Comparison of ENCODE assay signal across 28 mouse cellular contexts in genomic region chr17:25480152-25480551, GRCm38 (mm10). TPM values are rescaled to one million over a fixed set of nuclear protein-coding genes. Genes with fewer than 3 reads are reported as not detected.
DNase-seq lines count a peak whose midpoint lies in the region; ATAC-seq and TF ChIP-seq lines count a peak whose summit lies in the region.
"Had no signal": no experiment of that assay in that cellular context is flagged by ENCODE, and none has a peak within 500 bp of the region (broad histone marks: within the 10 kb centered on the region; RNA-seq: fewer than 3 reads in every experiment).

No protein-coding gene starts in this region.

- peak; percentile 89 for DNase-seq in heart, adult 11 months
- DNase-seq in heart, postnatal 25 days (ENCODE audit: low spot score) = no peak
- no peak for DNase-seq in heart, adult 18-20 months
- no peak for DNase-seq in heart, postnatal 14 days
- DNase-seq in heart, postnatal 0 days (ENCODE audit: low spot score) = no peak
- no peak for DNase-seq in heart, adult 8-10 months (ENCODE audit: low spot score)
- DNase-seq: adrenal gland, adult 8-10 months; adrenal gland, postnatal 14 days; adrenal gland, postnatal 36 days; B cell, adult 2 months; cerebellum, adult 11-12 months; cerebellum, adult 2 months; cerebellum, adult 9-10 months; cerebellum, postnatal 10 days; cerebellum, postnatal 25 days had no signal

- no peak for TF ChIP-seq EP300 in heart, postnatal 0 days (IDR thresholded peaks at IDR 0.05; ENCODE audit: low read depth)

- TF ChIP-seq CTCF in heart, postnatal 0 days (IDR thresholded peaks at IDR 0.05; ENCODE audit: low read depth) = no peak

- peaks cover 13% of the 10 kb centered on the region; the same call in 1 of the 2 replicates for H3K27me3 ChIP-seq in heart, embryonic 11.5 days (ENCODE audit: control insufficient read depth, insufficient read depth, low read length)
- peaks cover 67% of the 10 kb centered on the region for H3K27me3 ChIP-seq in heart, embryonic 13.5 days (replicated peaks)
- H3K27me3 ChIP-seq in heart, postnatal 0 days (ENCODE audit: control insufficient read depth, insufficient read depth, low read length) = peaks cover 15% of the 10 kb centered on the region

- peak overlapping the region; percentile 40 for H3K4me2 ChIP-seq in heart, embryonic 11.5 days
- H3K4me2 ChIP-seq in heart, embryonic 13.5 days = no peak overlapping the region
- no peak overlapping the region for H3K4me2 ChIP-seq in heart, postnatal 0 days (ENCODE audit: low read depth, low read length)
- H3K4me2 ChIP-seq: embryonic facial prominence, embryonic 12.5 days; forebrain, embryonic 13.5 days had no signal

- WGBS in heart, embryonic 11.5 days (ENCODE audit: insufficient replicate concordance) = 31% methylated on average over 8 of the region's 8 CpGs
- 29% methylated on average over 8 of the region's 8 CpGs for WGBS in heart, embryonic 13.5 days
- 23% methylated on average over 8 of the region's 8 CpGs for WGBS in heart, postnatal 0 days

- ATAC-seq in heart, embryonic 11.5 days (replicated peaks; ENCODE audit: insufficient number of reproducible peaks, low FRiP score, low TSS enrichment) = no peak
- no peak for ATAC-seq in heart, embryonic 13.5 days (ENCODE audit: extremely low read depth, insufficient number of reproducible peaks, low FRiP score, low TSS enrichment)
- peak; percentile 71 for ATAC-seq in heart, postnatal 0 days (ENCODE audit: insufficient read depth, low read depth)
- ATAC-seq: activated CD4-positive, CD25-positive, alpha-beta regulatory T cell, adult 4 months; CD4-positive, CD25-positive, alpha-beta regulatory T cell, adult 4 months; forebrain, embryonic 13.5 days; Patski had no signal

- intact Hi-C loops in heart, postnatal 25 days (cut with DNase I) = no loop called here
- intact Hi-C loops in heart, postnatal 14 days (cut with DNase I) = no loop called here

- no peak overlapping the region for H3K9ac ChIP-seq in heart, embryonic 11.5 days (ENCODE audit: low read depth, low read length)
- H3K9ac ChIP-seq in heart, embryonic 13.5 days = no peak overlapping the region
- no peak overlapping the region for H3K9ac ChIP-seq in heart, postnatal 0 days (replicated peaks; ENCODE audit: low read depth, low read length)
- H3K9ac ChIP-seq: embryonic facial prominence, embryonic 12.5 days; forebrain, embryonic 13.5 days had no signal

- H3K27ac ChIP-seq in heart, embryonic 11.5 days (ENCODE audit: low read depth, low read length) = peak overlapping the region; percentile 76; the same call in 1 of the 2 replicates
- H3K27ac ChIP-seq in heart, embryonic 13.5 days (replicated peaks) = peak overlapping the region; percentile 34
- H3K27ac ChIP-seq in heart, postnatal 0 days (ENCODE audit: low read depth) = no peak overlapping the region
- H3K27ac ChIP-seq: embryonic facial prominence, embryonic 10.5 days; embryonic facial prominence, embryonic 12.5 days; forebrain, embryonic 13.5 days had no signal

- no peaks in the 10 kb centered on the region for H3K36me3 ChIP-seq in heart, embryonic 11.5 days (ENCODE audit: control insufficient read depth, insufficient read depth, low read length)
- H3K36me3 ChIP-seq in heart, embryonic 13.5 days = no peaks in the 10 kb centered on the region
- no peaks in the 10 kb centered on the region for H3K36me3 ChIP-seq in heart, postnatal 0 days (replicated peaks; ENCODE audit: control insufficient read depth, insufficient read depth, low read length)
- H3K36me3 ChIP-seq: embryonic facial prominence, embryonic 10.5 days; embryonic facial prominence, embryonic 12.5 days; G1E had no signal

- no peak overlapping the region for H3K4me3 ChIP-seq in heart, embryonic 11.5 days (ENCODE audit: low read depth, low read length)
- no peak overlapping the region for H3K4me3 ChIP-seq in heart, embryonic 13.5 days
- H3K4me3 ChIP-seq in heart, postnatal 0 days (ENCODE audit: low read depth, low read length) = no peak overlapping the region
- H3K4me3 ChIP-seq: embryonic facial prominence, embryonic 10.5 days; embryonic facial prominence, embryonic 12.5 days; forebrain, embryonic 13.5 days had no signal

- peaks cover 23% of the 10 kb centered on the region for H3K4me1 ChIP-seq in heart, embryonic 11.5 days (ENCODE audit: control insufficient read depth, insufficient read depth, low read length)
- H3K4me1 ChIP-seq in heart, embryonic 13.5 days = peaks cover 47% of the 10 kb centered on the region
- peaks cover 19% of the 10 kb centered on the region; the same call in 1 of the 2 replicates for H3K4me1 ChIP-seq in heart, postnatal 0 days (ENCODE audit: control insufficient read depth, insufficient read depth)

- no peaks in the 10 kb centered on the region for H3K9me3 ChIP-seq in heart, embryonic 11.5 days (replicated peaks; ENCODE audit: control insufficient read depth, low read length)
- H3K9me3 ChIP-seq in heart, embryonic 13.5 days = no peaks in the 10 kb centered on the region
- H3K9me3 ChIP-seq in heart, postnatal 0 days (replicated peaks; ENCODE audit: control insufficient read depth, low read length) = no peaks in the 10 kb centered on the region
- H3K9me3 ChIP-seq: embryonic facial prominence, embryonic 10.5 days; embryonic facial prominence, embryonic 12.5 days; forebrain, embryonic 13.5 days; G1E had no signal

RNA-seq across cellular contexts. Expression of gene Sstr5, which starts 16.9 kb away (rescaled TPM):
- not detected for total RNA-seq in heart, postnatal 25 days (2021)
- 0.84 and 1.0 TPM in 2 replicates for polyA plus RNA-seq in heart, embryonic 11.5 days (2014; fragmentation: Nextera tagmentation; extraction: Ambion mirVana)
- total RNA-seq in heart, adult 18-20 months (2021) = not detected
- 0.28 and 0.33 TPM in 2 replicates for polyA plus RNA-seq in heart, embryonic 13.5 days (2015; fragmentation: Nextera tagmentation; extraction: Ambion mirVana)
- total RNA-seq in heart, postnatal 14 days (2021) = not detected
- 0.12 TPM in 1 of 2 replicates, not detected in the other for total RNA-seq in heart, postnatal 0 days (2014; rRNA removed; ENCODE audit: low replicate concordance)
- not detected in 2 replicates for polyA plus RNA-seq in heart, postnatal 0 days (2015; fragmentation: Nextera tagmentation; extraction: Ambion mirVana)
- not detected for total RNA-seq in heart, adult 8-10 months (2022)
- total RNA-seq: adrenal gland, postnatal 14 days had no signal
- polyA plus RNA-seq: activated CD4-positive, CD25-positive, alpha-beta regulatory T cell, adult 4 months; CD4-positive, CD25-positive, alpha-beta regulatory T cell, adult 4 months; embryonic facial prominence, embryonic 14.5 days; forebrain, embryonic 11.5 days; G1E; Patski had no signal

RNA-seq across cellular contexts. Expression of gene Tekt4, which starts 25.7 kb away (rescaled TPM):
- total RNA-seq in heart, postnatal 25 days (2021) = not detected
- polyA plus RNA-seq in heart, embryonic 11.5 days (2014; fragmentation: Nextera tagmentation; extraction: Ambion mirVana) = 0.97 and 1.2 TPM in 2 replicates
- under 1 TPM in 1 of 2 experiments, not detected in 1; 0.67 TPM for total RNA-seq in heart, adult 18-20 months (2021)
- 0.23 and 0.47 TPM in 2 replicates for polyA plus RNA-seq in heart, embryonic 13.5 days (2015; fragmentation: Nextera tagmentation; extraction: Ambion mirVana)
- under 1 TPM in 1 of 2 experiments, not detected in 1; 0.50 TPM for total RNA-seq in heart, postnatal 14 days (2021)
- 1.3 TPM in 1 of 2 replicates, not detected in the other for total RNA-seq in heart, postnatal 0 days (2014; rRNA removed; ENCODE audit: low replicate concordance)
- 0.23 and 1.1 TPM in 2 replicates for polyA plus RNA-seq in heart, postnatal 0 days (2015; fragmentation: Nextera tagmentation; extraction: Ambion mirVana)
- total RNA-seq in heart, adult 8-10 months (2022) = under 1 TPM in 3 of 4 experiments, not detected in 1; 0.28 to 0.46 (median 0.33) TPM
- total RNA-seq: adrenal gland, adult 18-20 months; adrenal gland, postnatal 14 days; adrenal gland, postnatal 36 days; CH12.LX; G1E had no signal
- polyA plus RNA-seq: activated CD4-positive, CD25-positive, alpha-beta regulatory T cell, adult 4 months; CD4-positive, CD25-positive, alpha-beta regulatory T cell, adult 4 months; embryonic facial prominence, embryonic 10.5 days; G1E; Patski had no signal

RNA-seq across cellular contexts. Expression of gene Cacna1h, which starts 46.6 kb away (rescaled TPM):
- total RNA-seq in heart, postnatal 25 days (2021) = 1 to 10 TPM; 6.9 to 7.3 TPM
- polyA plus RNA-seq in heart, embryonic 11.5 days (2014; fragmentation: Nextera tagmentation; extraction: Ambion mirVana) = 10.3 and 10.6 TPM in 2 replicates
- 1 to 10 TPM; 6.1 to 6.7 TPM for total RNA-seq in heart, adult 18-20 months (2021)
- polyA plus RNA-seq in heart, embryonic 13.5 days (2015; fragmentation: Nextera tagmentation; extraction: Ambion mirVana) = 6.5 and 8.1 TPM in 2 replicates
- total RNA-seq in heart, postnatal 14 days (2021) = 1 to 10 TPM; 4.9 to 8.1 TPM
- total RNA-seq in heart, postnatal 0 days (2014; rRNA removed; ENCODE audit: low replicate concordance) = 39.2 and 65.9 TPM in 2 replicates
- 3.1 and 3.4 TPM in 2 replicates for polyA plus RNA-seq in heart, postnatal 0 days (2015; fragmentation: Nextera tagmentation; extraction: Ambion mirVana)
- 1 to 10 TPM; 3.9 to 9.7 (median 7.7) TPM for total RNA-seq in heart, adult 8-10 months (2022)
- polyA plus RNA-seq: activated CD4-positive, CD25-positive, alpha-beta regulatory T cell, adult 4 months; CD4-positive, CD25-positive, alpha-beta regulatory T cell, adult 4 months; G1E had no signal
